Mouse (Mus musculus): ENCODE results near the gene Slc38a9.

DNA sequence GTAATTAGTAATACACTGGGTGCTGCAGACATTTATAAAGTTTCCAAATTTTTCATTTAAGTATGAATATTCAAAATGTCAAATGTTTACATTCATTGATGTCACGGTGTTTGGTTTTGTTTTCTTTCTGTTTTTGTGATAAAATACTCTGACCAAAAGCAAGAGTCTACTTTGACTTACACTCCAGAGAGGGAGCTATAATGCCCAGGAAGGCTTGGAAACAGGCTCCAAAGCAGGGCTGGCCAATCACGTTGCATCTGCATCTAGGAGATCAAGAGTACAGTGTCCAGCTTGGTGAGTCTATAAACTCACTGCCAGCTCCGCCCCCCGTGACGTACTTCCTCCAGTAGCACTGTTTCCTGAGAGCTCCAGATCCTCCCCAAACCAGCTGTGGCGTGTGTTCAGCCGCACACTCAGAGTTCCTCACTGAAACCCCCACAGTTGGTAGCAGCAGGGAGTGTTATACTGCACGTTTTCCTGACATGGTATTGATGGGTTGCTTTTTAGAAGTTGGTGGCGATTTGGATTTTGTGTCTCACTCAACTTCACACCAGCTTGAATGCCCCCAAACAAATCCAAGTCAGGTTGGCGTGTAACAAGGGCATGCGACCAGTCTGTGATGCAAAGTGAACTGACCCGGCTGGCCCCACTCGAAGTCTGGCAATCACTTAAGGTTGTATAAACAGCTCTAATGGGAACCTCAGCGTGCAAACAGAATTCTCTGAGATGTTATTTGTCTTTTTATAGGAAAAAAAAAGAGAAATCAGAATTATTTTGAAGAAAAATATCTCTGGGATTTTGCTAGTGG, 74.6 kb downstream of the Slc38a9 start:
- TF ChIP-seq CTCF (IDR thresholded peaks at IDR 0.05; ENCODE audit: low read depth) (peak; percentile 21; the same call in 1 of the 2 replicates), EP300 (optimal IDR thresholded peaks at IDR 0.05) (no peak)
